Mouse (Mus musculus): ENCODE data around the gene Ube2c. TPM values are rescaled to one million over a fixed set of nuclear protein-coding genes. Genes with fewer than 3 reads are reported as not detected.
A peak's percentile ranks its signal among the peaks of the same experiment; 100 is the strongest.

The Ube2c gene
- polyA plus RNA-seq, 1 experiment from 2014 or later: 341 TPM

- Histone ChIP-seq H3K27me3 (peaks cover 3% of the 10 kb centered on the region; the same call in 1 of the 2 replicates), H3K4me1 (peaks cover 20% of the 10 kb centered on the region), H3K27ac (0 out of 2 replicates have a peak overlapping the region, but pooled peaks have one; percentile 45), H3K36me3 (peaks cover 10% of the 10 kb centered on the region), H3K4me3 (peak overlapping the region; percentile 68), H3K4me2 (replicated peaks) (peak overlapping the region; percentile 84), H3K9me3 (replicated peaks) (no peaks in the 10 kb centered on the region), H3K9ac (peak overlapping the region; percentile 68)
- WGBS: 24% methylated on average over 7 of the region's 7 CpGs
- ATAC-seq (ENCODE audit: low FRiP score): no peak
These were observed 15.2 kb downstream of the Ube2c start for GRCm38 (mm10) chr2:164784869-164785420.

GRCm38 (mm10) chr2:164785481-164786387 is 16.0 kb downstream of the Ube2c start, which contains the start of gene Snx21:
TSS of gene Snx21 (plus strand) at chr2:164785823.
- Histone ChIP-seq H3K27ac (peak within 1 kb of the TSS; percentile 45; the same call in 1 of the 2 replicates), H3K9me3 (replicated peaks) (no peaks in the 10 kb centered on the region), H3K4me2 (replicated peaks) (peak within 1 kb of the TSS; percentile 84), H3K4me1 (peaks cover 20% of the 10 kb centered on the region), H3K9ac (peak within 1 kb of the TSS; percentile 68), H3K4me3 (peak within 1 kb of the TSS; percentile 68), H3K27me3 (peaks cover 3% of the 10 kb centered on the region; the same call in 1 of the 2 replicates), H3K36me3 (peaks cover 13% of the 10 kb centered on the region)
- WGBS: under 1% methylated on average over 66 of the region's 89 CpGs
- peak; percentile 91 for ATAC-seq (ENCODE audit: low FRiP score)

- Histone ChIP-seq H3K27me3 (peaks cover 3% of the 10 kb centered on the region; the same call in 1 of the 2 replicates), H3K4me3 (peak overlapping the region; percentile 68), H3K9me3 (replicated peaks) (no peaks in the 10 kb centered on the region), H3K27ac (no peak overlapping the region), H3K9ac (peak overlapping the region; percentile 68), H3K4me1 (peaks cover 20% of the 10 kb centered on the region), H3K36me3 (peaks cover 16% of the 10 kb centered on the region), H3K4me2 (replicated peaks) (peak overlapping the region; percentile 84)
- WGBS: 10% methylated on average over 15 of the region's 15 CpGs
- ATAC-seq (ENCODE audit: low FRiP score): peak; percentile 54
These were observed 16.7 kb downstream of the Ube2c start for GRCm38 (mm10) chr2:164786388-164786885.

GRCm38 (mm10) chr2:164787032-164787431 is 17.3 kb downstream of the Ube2c start:
- Histone ChIP-seq H3K27ac (no peak overlapping the region), H3K4me3 (peak overlapping the region; percentile 68; the same call in 1 of the 2 replicates), H3K9ac (no peak overlapping the region), H3K4me1 (peaks cover 20% of the 10 kb centered on the region), H3K27me3 (peaks cover 3% of the 10 kb centered on the region; the same call in 1 of the 2 replicates), H3K4me2 (replicated peaks) (peak overlapping the region; percentile 84), H3K36me3 (peaks cover 21% of the 10 kb centered on the region), H3K9me3 (replicated peaks) (no peaks in the 10 kb centered on the region)
- ATAC-seq (ENCODE audit: low FRiP score): no peak
- WGBS: 84% methylated on average over 3 of the region's 3 CpGs

- Histone ChIP-seq H3K27ac (no peak overlapping the region), H3K4me3 (no peak overlapping the region), H3K36me3 (peaks cover 29% of the 10 kb centered on the region), H3K4me1 (peaks cover 20% of the 10 kb centered on the region), H3K4me2 (replicated peaks) (no peak overlapping the region), H3K9me3 (replicated peaks) (no peaks in the 10 kb centered on the region), H3K27me3 (peaks cover 3% of the 10 kb centered on the region; the same call in 1 of the 2 replicates), H3K9ac (no peak overlapping the region)
- no peak for ATAC-seq (ENCODE audit: low FRiP score)
- 84% methylated on average over 10 of the region's 10 CpGs for WGBS
These were observed 18.1 kb downstream of the Ube2c start for GRCm38 (mm10) chr2:164787779-164788178.

- WGBS: 70% methylated on average over 4 of the region's 4 CpGs
- H3K27ac ChIP-seq: no peak overlapping the region
- no peak for ATAC-seq (ENCODE audit: low FRiP score)
- peaks cover 3% of the 10 kb centered on the region; the same call in 1 of the 2 replicates for H3K27me3 ChIP-seq
- peak overlapping the region; percentile 23; the same call in 1 of the 2 replicates for H3K9ac ChIP-seq
- peaks cover 20% of the 10 kb centered on the region for H3K4me1 ChIP-seq
- H3K4me2 ChIP-seq (replicated peaks): no peak overlapping the region
- H3K36me3 ChIP-seq: peaks cover 35% of the 10 kb centered on the region
- no peak overlapping the region for H3K4me3 ChIP-seq
- no peaks in the 10 kb centered on the region for H3K9me3 ChIP-seq (replicated peaks)
These were observed 18.7 kb downstream of the Ube2c start for GRCm38 (mm10) chr2:164788411-164788810.

- Histone ChIP-seq H3K4me2 (replicated peaks) (no peak overlapping the region), H3K27ac (no peak overlapping the region), H3K9me3 (replicated peaks) (no peaks in the 10 kb centered on the region), H3K4me1 (peaks cover 13% of the 10 kb centered on the region), H3K4me3 (no peak overlapping the region), H3K36me3 (peaks cover 44% of the 10 kb centered on the region), H3K9ac (no peak overlapping the region), H3K27me3 (no peaks in the 10 kb centered on the region)
- ATAC-seq (ENCODE audit: low FRiP score): no peak
- WGBS: 86% methylated on average over 4 of the region's 4 CpGs
These were observed 20.8 kb downstream of the Ube2c start for GRCm38 (mm10) chr2:164790451-164790850.

- no peak for ATAC-seq (ENCODE audit: low FRiP score)
- H3K9me3 ChIP-seq (replicated peaks): no peaks in the 10 kb centered on the region
- H3K4me2 ChIP-seq (replicated peaks): no peak overlapping the region
- no peak overlapping the region for H3K9ac ChIP-seq
- H3K36me3 ChIP-seq: peaks cover 57% of the 10 kb centered on the region
- H3K4me1 ChIP-seq: peaks cover 4% of the 10 kb centered on the region; the same call in 1 of the 2 replicates
- no peak overlapping the region for H3K4me3 ChIP-seq
- H3K27ac ChIP-seq: no peak overlapping the region
- no peaks in the 10 kb centered on the region for H3K27me3 ChIP-seq
- WGBS: 92% methylated on average over 18 of the region's 18 CpGs
These were observed 22.2 kb downstream of the Ube2c start for GRCm38 (mm10) chr2:164791841-164792261.

- Histone ChIP-seq H3K27ac (no peak overlapping the region), H3K4me3 (no peak overlapping the region), H3K4me2 (replicated peaks) (no peak overlapping the region), H3K9ac (no peak overlapping the region), H3K9me3 (replicated peaks) (no peaks in the 10 kb centered on the region), H3K36me3 (peaks cover 60% of the 10 kb centered on the region), H3K27me3 (no peaks in the 10 kb centered on the region), H3K4me1 (peaks cover 3% of the 10 kb centered on the region; the same call in 1 of the 2 replicates)
- no peak for ATAC-seq (ENCODE audit: low FRiP score)
- 95% methylated on average over 12 of the region's 12 CpGs for WGBS
These were observed 22.9 kb downstream of the Ube2c start for GRCm38 (mm10) chr2:164792400-164793190.

- no peak overlapping the region for H3K27ac ChIP-seq
- WGBS: 90% methylated on average over 3 of the region's 3 CpGs
- H3K4me3 ChIP-seq: no peak overlapping the region
- H3K4me2 ChIP-seq (replicated peaks): no peak overlapping the region
- H3K27me3 ChIP-seq: no peaks in the 10 kb centered on the region
- H3K4me1 ChIP-seq: peaks cover 3% of the 10 kb centered on the region; the same call in 1 of the 2 replicates
- no peak for ATAC-seq (ENCODE audit: low FRiP score)
- no peaks in the 10 kb centered on the region for H3K9me3 ChIP-seq (replicated peaks)
- H3K36me3 ChIP-seq: peaks cover 64% of the 10 kb centered on the region
- H3K9ac ChIP-seq: no peak overlapping the region
These were observed 23.5 kb downstream of the Ube2c start for GRCm38 (mm10) chr2:164793236-164793635.

- no peak overlapping the region for H3K4me3 ChIP-seq
- no peaks in the 10 kb centered on the region for H3K9me3 ChIP-seq (replicated peaks)
- no peak overlapping the region for H3K4me2 ChIP-seq (replicated peaks)
- WGBS: 92% methylated on average over 2 of the region's 2 CpGs
- H3K27ac ChIP-seq: no peak overlapping the region
- H3K9ac ChIP-seq: no peak overlapping the region
- peaks cover 65% of the 10 kb centered on the region for H3K36me3 ChIP-seq
- H3K27me3 ChIP-seq: no peaks in the 10 kb centered on the region
- ATAC-seq (ENCODE audit: low FRiP score): no peak
- no peaks in the 10 kb centered on the region for H3K4me1 ChIP-seq
These were observed 24.1 kb downstream of the Ube2c start for GRCm38 (mm10) chr2:164793772-164794171.

Measured in hindbrain, embryonic 12.5 days (tissue).